In the genomic region with DNA sequence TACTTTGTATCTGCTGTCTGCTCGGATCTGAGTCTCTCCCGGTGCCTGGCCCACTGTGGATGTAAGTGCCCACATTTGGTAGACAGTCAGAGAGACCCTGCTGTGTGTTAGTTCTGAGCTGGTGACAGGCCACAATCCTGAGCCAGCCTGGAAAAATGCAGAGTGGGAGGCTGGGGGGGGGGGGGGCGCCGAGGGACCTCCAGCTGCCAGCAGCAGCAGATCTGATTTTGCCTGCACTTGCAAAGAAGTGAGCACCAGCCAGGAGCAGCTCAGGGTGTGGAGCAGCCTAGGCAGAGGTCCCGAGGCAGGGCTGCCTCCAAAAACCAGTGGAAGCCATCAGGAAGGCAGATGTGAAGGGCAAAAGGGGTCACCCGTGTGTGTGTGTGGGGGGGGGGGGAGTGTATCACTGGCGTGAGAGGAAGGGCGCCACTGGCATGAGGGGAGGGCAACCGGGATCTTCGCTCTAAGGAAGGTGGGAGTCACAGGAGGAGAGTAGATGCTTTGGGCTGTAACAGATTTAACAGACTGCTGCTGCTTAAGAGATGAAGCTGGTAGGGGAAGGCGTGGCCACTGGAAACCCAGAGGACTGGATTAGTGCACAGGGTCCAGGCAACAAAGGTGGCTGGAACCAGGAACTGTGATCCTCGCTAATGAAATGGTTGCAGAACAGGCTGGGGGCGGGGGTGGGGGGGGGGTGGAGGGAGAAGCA, we compare ENCODE assay signal across 8 mouse cellular contexts.
DNase-seq lines count a peak whose midpoint lies in the region; ATAC-seq and TF ChIP-seq lines count a peak whose summit lies in the region.

No protein-coding gene starts in this region.

- no peaks in the 10 kb centered on the region for H3K9me3 ChIP-seq in hindbrain, embryonic 15.5 days
- H3K9me3 ChIP-seq in neural tube, embryonic 13.5 days = no peaks in the 10 kb centered on the region

- intact Hi-C loops in left cerebral cortex, adult 2 months (cut with DNase I) = loop anchor here (1.0 kb wide), 2 partner anchors 29 to 66 kb away; a partner anchor contains a TSS
- intact Hi-C loops in left cerebral cortex, postnatal 36 days (cut with DNase I) = loop anchor here (1.0 to 2.0 kb wide), 3 partner anchors 22 to 66 kb away; a partner anchor contains a TSS

- 6% methylated on average over 11 of the region's 13 CpGs for WGBS in hindbrain, embryonic 15.5 days
- 6% methylated on average over 10 of the region's 13 CpGs for WGBS in neural tube, embryonic 13.5 days

- no peaks in the 10 kb centered on the region for H3K36me3 ChIP-seq in hindbrain, embryonic 15.5 days
- no peaks in the 10 kb centered on the region for H3K36me3 ChIP-seq in neural tube, embryonic 13.5 days

- no peak for DNase-seq in left cerebral cortex, adult 2 months (ENCODE audit: extremely low spot score in 1 of 2, low spot score in 2 of 2)
- DNase-seq in left cerebral cortex, postnatal 36 days (ENCODE audit: low spot score in 2 of 2) = no peak
- DNase-seq in embryo, embryonic 10.5 days (ENCODE audit: low spot score) = peak; percentile 63
- no peak for DNase-seq in spleen, adult 18-20 months
- DNase-seq in lung, postnatal 36 days = no peak
- DNase-seq in frontal cortex, adult 2 months (ENCODE audit: extremely low spot score in 1 of 2, low spot score in 1 of 2) = no peak

- H3K4me3 ChIP-seq in left cerebral cortex, adult 2 months = no peak overlapping the region
- no peak overlapping the region for H3K4me3 ChIP-seq in hindbrain, embryonic 15.5 days
- H3K4me3 ChIP-seq in neural tube, embryonic 13.5 days = no peak overlapping the region

- peak; percentile 66 for ATAC-seq in hindbrain, embryonic 15.5 days (ENCODE audit: low FRiP score, low read depth)
- ATAC-seq in neural tube, embryonic 13.5 days (ENCODE audit: low read depth) = peak; percentile 67

- H3K27ac ChIP-seq in left cerebral cortex, adult 2 months = peak overlapping the region; percentile 85
- peak overlapping the region; percentile 86 for H3K27ac ChIP-seq in hindbrain, embryonic 15.5 days (replicated peaks)
- peak overlapping the region; percentile 96 for H3K27ac ChIP-seq in neural tube, embryonic 13.5 days (replicated peaks)

- no peaks in the 10 kb centered on the region for H3K27me3 ChIP-seq in hindbrain, embryonic 15.5 days
- H3K27me3 ChIP-seq in neural tube, embryonic 13.5 days = no peaks in the 10 kb centered on the region

- peak overlapping the region; percentile 25; the same call in 1 of the 2 replicates for H3K9ac ChIP-seq in hindbrain, embryonic 15.5 days
- H3K9ac ChIP-seq in neural tube, embryonic 13.5 days = peak overlapping the region; percentile 61

- peaks cover 51% of the 10 kb centered on the region for H3K4me1 ChIP-seq in hindbrain, embryonic 15.5 days (replicated peaks)
- peaks cover 59% of the 10 kb centered on the region for H3K4me1 ChIP-seq in neural tube, embryonic 13.5 days (replicated peaks)

- H3K4me2 ChIP-seq in hindbrain, embryonic 15.5 days = peak overlapping the region; percentile 50
- H3K4me2 ChIP-seq in neural tube, embryonic 13.5 days = peak overlapping the region; percentile 52

- TF ChIP-seq CTCF in left cerebral cortex, adult 2 months (IDR thresholded peaks at IDR 0.05) = no peak
